Mouse (Mus musculus) left cerebral cortex, adult 18-20 months (tissue): Measurements from ENCODE around the gene Bcat2. TPM values are rescaled to one million over a fixed set of nuclear protein-coding genes. Genes with fewer than 3 reads are reported as not detected.
A peak's percentile ranks its signal among the peaks of the same experiment; 100 is the strongest.

ENCODE experiments used
- DNase-seq, 2 experiments: peaks; one replicate each; pipeline ENCODE4 v3.0.0; 2021 to 2022; ENCODE audit warnings: low spot score in 2 of 2, mixed read lengths in 1 of 2
- total RNA-seq, 2 experiments: library from RNA; stranded (reverse); gene quantifications; 2 replicates each; pipeline ENCODE4 v1.2.3; 2021

Bcat2 gene
- total RNA-seq, 2 experiments from 2014 or later: 25.3 to 26.9 TPM

DNA sequence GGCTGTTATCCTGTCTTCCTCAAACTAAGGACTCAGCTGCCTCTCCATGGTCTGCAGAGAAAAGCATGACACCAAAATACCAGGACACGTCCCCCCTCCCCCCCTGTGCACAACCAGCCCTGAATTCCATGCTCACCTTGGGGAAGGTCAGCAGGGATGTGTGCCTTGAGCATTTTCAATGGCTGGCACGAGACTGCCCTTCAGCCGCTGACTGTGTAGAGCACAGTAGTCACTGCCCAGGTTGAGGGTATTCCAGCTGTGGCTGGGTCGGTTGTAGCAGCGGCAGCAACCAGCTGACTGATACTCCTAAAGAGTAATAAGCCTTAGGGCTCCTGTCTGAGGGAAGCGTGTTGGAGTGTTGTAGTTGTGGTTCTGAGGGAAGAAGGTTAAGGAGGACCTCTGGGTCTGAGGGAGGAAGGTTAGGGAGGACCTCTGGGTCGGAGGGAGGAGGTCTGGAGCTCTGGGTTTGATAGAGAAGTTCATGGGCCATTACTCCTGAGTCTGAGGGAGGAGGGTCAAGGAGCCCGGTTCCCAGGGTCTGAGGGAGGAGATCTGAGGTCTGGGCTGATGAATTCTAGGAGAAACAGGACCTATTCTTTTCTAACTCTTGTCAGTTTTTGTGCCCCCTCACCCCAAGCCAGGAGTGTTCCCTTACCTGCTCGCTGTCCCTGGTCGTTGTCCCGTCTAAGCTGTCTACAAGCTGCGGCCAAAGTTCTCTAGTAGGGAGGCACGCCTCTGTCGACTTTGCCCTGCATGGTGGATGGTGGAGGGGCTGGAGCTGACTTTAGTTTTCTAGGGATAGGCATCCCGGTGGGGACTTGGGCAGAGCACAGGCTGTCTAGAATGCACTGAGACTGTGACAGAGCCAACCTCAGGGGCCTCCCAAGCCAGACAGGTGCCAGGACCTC, 4.8 kb downstream of the Bcat2 start:
- DNase-seq: no peak

DNA sequence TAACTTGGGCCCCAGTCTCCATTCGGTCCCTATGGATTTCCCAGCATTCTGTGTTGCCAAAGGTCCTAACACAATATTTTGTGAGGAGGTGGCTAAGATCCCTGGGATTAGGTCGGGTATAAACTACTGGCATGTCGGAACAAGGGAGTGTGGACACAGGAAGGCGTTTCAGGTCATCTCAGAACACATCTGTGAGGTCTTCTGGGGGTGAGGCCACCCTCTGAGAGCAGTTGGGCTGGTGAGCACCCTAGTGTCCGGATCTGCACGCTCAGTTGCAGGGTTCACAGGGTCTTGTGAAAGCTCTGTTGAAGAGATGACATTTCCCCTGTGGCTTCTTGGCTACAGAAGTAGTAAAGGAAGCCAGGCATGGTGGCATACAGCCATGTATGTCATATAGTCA, 16.0 kb downstream of the Bcat2 start:
- DNase-seq: no peak

DNA sequence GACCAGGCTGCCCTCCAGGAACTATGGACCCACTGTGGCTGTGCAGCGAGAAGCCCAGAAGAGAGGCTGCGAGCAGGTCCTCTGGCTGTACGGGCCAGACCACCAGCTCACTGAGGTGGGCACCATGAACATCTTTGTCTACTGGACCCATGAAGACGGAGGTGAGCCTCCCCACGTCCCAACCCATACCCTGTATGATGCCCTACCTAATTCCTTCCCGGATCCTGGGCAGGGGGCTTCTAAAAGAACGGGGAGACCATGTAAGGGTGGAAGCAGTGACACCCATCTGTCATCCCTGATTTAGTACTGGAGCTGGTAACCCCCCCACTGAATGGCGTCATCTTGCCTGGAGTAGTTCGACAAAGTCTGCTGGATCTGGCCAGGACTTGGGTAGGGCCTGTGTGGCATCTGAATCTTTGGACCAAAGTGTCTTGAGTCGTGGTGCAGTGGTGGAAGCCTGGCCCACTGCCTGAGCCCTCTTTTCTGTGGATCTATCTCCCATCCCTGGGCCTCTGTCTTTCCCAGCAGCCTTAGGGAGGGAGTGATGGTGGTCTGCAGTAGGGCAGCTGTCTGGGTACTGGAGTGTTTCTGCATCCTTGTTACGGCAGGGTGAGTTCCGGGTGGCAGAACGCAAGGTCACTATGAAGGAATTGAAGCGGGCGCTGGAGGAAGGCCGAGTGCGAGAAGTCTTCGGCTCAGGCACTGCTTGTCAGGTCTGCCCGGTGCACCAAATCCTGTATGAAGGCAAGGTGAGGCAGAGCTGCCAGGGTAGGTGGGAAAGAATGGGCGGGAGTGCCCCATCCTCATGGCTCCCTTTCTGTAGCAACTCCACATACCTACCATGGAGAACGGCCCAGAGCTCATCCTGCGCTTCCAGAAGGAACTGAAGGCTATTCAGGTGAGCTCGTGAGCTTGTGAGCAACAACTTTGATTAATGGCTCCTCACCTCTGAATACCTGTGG, 18.0 kb downstream of the Bcat2 start:
- DNase-seq: no peak

DNA sequence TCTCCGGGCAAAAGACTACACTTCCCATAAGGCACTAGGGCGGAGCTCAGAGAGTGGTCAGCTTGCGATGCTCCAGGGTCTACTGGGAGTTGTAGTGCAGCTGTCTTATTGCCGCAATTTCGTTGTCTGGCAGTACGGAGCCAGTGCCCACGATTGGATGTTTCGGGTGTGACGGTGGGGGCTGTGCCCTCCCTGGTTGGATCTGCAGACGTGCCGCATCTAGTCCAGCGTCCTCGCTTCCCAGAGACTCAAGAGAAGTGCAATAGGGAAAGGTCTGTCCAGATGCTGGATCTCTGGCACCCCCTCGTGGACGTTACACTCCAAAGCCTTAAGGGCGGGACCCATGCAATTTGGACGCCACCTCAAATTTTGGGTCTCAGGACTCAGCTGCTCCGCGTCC, 19.2 kb downstream of the Bcat2 start:
- DNase-seq: peak; percentile 92 to 97

DNA sequence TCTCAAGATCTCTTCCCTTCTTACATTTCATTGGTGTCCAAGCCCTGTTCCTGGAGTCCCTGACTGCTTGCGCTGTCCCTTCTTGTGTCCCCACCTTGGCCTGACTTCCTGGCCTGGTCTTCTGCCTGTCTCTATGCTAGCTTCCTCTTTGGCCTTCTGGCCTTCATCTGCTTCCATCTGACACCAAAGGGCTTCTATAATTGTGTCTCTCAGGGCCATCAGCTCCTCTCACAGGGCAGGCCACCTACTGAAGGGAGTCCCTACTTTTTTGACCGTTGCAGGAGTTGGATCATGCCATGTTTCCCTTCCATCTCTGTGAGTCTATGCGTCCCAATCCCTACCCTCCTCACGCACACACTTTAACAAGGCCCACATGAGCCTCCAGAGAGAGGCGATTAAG, 19.9 kb downstream of the Bcat2 start:
- DNase-seq: no peak

DNA sequence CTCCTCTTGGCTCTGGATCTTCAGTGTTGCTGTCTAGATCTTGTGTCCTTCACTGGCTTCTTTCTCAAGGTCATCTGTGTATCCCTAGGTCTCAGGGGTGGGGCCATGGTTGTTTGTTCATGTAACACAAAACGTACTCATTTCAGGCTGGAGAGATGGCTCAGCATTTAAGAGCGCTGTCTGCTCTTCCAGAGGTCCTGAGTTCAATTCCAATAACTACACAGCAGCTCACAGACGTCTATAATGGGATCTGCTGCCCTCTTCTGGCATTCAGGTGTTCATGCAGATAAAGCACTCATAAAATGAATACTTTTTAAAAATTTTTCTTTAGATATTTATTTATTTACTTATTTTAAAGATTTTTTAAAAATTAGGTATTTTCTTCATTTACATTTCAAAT, 20.9 kb downstream of the Bcat2 start:
- DNase-seq: no peak

DNA sequence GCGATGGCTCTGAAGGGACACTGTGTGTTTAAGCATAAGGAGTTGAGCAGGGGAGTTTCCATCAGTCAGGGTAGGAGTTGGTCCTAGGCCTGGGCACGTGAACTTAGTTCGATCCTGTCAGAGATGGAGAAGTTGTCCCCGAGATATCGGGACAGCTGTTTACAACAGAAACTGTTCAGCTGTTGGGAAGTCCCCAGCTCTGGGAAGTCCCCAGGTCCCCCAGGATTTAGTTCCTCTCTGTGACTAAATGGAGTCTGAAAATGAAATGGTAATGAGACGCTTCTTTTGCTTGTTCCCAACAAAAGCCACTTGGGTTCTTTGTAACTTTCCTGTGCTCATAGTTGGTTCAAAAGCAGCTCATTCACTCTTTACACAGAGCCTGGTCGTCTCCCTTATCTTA, 21.9 kb downstream of the Bcat2 start:
- DNase-seq: no peak

DNA sequence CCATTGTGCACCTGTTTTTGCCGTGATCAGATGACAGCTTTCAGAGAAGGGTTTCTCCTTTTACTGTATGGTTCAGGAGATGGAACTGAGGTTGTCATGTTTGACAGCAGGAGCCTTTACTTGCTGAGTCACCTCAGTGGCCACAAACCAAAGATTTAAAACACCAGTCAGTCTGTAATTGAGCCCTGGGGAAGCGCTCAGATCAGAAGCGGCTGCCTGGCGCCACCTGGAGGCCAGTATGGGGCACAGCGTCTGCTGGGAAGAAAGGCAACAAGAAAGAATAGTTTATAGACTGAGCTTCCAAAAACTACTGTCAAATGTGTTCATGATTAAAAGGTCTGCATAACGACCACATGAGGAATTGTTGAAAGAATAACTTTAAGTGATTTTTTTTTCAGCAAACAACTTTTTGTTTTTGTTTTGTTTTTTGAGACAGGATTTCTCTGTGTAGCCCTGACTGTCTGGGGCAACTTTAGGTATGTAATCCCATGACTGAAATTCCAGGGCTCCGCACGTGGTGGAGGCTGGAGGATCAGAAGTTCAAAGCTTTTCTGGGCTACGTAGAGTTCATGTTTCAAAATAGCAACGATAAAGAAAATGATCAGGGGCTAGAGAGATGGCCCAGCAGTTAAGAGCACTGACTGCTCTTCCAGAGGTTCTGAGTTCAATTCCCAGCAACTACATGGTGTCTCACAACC, 23.3 kb downstream of the Bcat2 start:
- DNase-seq: peak; percentile 76 to 78

DNA sequence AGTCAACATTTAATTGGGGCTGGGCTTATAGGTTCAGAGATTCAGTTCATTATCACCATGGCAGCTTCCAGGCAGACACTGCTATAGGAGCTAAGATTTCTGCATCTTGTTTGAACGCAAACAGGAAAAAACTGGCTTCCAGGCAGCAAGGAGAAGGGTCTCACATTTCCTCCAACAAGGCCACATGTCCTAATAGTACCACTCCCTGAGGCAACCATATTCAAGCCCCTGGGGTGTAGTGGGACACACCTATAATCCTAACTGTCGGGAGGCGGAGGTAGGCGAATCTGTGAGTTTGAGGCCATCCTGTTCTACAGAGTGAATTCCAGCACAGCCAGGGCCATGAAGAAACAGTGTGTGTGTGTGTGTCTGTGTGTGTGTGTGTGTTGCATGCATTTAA, 25.2 kb downstream of the Bcat2 start:
- no peak for DNase-seq

DNA sequence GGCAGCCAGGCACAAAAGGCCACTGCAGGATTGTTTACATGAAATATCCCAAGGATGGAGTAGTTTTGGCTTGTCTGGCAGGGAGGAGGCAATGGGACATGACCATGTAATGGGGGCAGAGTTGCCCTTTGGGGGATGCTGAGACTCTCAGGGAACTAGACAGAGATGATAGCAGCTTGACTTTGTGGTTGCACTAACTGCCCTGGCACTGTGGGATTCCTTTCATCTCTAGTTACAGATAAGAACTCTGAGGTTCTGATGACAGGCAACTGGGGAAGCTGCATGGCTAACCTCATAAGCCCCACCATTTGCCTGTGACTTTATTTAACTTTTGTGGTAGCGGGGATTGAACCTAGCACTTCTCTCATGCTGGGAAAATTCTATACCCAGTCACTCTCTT, 26.2 kb downstream of the Bcat2 start:
- no peak for DNase-seq

DNA sequence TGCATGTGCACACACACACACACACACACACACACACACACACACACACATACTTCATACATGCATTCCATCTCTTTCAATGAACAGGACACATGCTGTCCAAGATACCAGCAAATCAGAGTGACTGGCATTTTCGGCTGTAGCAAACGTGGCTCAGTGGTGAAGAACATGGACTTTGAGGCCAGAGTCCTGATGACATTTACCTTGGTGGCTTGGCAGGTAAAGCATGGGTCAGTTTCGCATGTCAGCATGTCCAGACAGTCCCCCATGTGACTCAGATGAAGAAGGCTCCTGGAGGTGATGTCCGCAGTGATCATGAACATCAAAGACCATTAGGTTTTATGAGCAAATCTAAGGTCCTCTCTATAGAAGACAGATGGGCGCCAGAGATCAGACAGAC, 27.1 kb downstream of the Bcat2 start:
- DNase-seq: no peak

DNA sequence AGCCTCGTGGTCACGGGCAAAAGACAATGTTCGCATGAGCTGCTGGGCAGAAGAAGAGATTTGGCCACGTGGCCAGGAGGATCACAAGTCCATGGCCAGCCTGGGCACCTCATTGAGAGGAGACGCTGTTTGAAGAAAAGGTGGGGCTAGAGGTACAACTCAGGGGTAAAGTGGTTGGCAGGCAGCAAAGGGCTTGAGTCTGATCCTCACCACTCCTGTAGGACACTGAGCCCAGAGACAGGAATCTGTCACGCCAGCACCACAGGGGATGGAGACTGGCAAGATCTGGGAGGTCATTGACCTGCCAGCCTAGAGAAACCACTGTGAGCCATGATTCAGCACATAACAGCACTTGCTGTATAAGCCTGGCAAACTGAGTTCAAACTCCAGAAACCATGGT, 27.6 kb downstream of the Bcat2 start:
- no peak for DNase-seq

DNA sequence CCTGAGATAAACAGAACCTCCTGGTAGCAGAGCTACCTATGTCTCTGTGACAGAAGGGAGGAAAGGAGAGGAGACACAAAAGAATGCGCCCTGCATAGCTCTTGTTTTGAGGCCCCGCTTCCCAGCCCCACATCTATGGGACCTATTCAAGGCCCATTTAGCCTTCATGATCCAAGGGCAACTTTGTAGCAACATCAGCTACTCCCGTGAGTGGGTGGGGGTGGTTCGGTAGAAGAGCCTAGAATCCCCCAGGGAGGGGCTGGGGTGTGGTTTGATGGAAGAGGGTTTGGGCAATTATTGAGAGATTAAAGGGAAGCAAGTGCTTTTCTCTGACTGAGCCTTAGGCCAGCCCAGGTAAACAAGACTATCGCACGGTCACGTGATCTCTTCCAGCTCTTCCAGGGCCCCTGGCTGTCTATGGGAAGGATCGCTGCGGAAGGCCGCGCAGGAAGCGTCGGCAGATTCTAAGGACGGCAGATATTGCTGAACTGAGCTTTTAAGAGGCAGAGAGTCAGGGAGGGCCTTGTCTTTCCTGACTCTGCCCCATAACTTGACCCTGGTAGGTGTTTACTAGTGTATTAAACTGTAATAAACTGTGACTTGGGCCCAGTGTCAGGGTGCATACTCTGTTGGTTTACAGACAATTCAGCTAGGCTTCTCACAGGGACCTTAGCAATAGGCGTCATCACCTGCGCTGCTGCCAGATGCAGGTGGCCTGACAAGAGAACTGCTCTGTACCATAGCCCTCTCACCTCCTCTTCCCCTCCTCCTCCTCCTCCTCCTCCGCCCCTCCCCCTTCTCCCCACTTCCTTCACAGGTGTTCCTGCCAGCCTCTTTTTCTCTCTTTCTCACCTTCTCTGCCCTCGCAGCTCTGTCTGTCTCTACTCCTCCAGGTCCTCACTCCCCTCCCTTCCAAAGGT, 29.3 kb downstream of the Bcat2 start:
- DNase-seq: no peak

DNA sequence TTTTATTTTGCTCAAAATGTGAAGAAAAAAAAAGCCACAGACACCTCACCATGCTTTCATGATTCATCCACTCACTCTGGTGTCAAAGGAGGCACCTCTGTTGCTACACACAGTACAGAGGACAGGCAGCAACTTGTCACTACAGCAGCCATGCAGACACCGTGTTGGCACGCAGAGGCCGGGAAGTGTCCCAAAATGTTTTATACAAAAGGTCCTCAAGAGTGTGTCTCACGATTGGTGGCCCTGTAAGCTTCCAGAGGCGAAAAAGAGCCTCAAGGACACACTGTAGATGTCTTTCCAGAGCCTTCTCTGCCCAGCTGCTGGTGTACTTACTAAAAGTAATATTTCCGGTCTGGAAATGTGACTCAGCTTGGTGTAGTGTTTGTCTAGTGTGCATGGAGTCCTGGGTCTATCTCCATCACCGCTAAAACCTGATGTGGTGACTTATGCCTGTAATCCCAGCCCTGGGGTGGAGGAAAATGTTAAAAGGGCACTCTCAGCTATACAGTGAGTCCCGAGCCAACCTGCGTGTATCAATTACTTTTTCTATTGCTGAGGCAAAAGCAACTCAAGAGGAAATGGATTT, 35.8 kb downstream of the Bcat2 start:
- no peak for DNase-seq

DNA sequence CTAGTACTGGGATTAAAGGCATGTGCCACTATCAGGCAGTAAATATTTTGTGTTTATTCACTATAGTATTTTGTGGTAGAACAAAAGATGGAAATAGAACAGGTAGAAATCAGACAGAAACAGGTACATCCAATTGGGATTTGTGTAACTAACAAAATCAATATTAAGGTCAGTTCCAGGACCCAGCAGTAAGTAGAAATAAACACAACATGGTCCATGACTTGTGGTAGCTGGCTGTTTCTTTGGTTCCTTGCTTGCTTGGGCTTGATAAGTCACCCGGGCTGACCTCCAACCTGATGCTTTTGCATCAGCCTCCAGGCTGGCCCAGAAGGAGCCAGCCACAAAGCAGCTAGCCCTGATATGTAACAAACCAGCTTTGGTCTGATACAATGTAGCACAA, 39.6 kb downstream of the Bcat2 start:
- DNase-seq: no peak

DNA sequence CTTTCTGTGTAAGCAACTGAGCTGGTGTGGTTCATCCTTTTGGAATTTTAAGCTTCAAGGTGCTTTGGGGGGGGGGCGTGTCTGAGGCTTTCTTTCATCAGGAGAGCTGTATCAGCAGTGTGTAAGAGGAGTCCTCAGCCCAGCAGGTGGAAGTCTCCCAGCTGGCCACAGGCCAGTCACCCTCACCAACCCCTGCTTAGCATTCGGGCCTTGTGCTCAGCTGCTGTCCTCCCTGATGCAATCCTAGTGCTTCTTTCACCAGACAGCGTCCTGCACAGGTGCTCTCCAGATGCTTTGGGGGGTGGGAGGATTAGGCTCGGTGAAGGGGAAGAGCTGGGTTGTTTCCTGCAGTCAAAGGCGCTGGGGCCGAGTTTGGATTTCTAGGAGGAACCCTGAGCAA, 46.3 kb downstream of the Bcat2 start:
- no peak for DNase-seq

DNA sequence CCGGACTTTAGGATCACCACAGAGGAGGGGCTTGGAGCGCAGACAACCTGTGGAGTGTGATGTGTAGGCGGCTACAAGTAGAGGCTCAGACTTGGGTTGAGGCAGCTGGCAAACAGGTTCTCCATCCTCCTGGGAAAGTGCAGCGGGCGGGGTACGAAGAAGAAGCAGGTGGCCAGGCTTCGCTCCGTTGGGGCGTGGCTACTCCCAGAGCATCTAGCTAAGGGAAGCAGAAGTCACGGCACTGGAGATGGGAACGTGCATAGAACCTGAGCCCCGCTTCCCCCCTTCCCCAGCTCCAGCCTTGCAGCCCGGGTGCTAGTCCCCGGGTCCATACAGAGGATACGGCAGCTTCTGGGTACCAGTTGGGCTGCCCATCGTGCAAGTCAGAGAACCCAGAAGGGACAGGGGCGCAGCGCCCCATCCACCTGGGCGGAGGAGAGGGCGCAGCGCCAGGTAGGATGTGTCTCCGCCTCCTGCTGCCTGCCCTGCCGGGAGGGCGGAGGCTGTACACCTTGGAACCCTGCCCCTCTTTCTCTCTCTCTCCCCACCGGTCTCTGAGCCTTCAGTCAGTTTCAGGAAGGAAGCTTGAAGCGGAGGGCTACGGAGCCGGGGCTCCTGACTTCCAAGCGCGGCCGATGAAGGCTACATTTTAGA, 47.2 kb downstream of the Bcat2 start, which contains the start of gene Fut1:
TSS of gene Fut1 (plus strand) at position 248 of the 654 bp plus-strand sequence.
- peak in 1 of 2 experiments; percentile 17 for DNase-seq

DNA sequence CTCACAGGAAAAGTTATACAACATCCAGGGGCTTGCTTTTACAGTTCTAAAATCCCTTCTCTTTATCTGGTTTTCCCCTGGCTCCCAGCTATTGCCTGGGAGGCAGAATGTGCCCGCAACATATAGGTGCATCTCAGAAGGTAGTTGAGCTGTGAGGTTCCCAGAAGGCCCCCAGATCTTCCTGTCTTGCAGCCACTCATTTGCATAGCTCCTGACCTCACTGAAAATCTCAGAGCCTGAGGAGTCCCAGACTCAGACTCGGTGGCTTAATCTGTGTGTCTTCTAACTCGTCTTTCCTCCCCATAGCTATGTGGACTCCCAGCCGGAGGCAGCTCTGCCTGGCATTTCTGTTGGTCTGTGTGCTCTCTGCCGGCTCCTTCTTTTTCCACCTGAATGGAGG, 48.4 kb downstream of the Bcat2 start:
- DNase-seq: no peak

DNA sequence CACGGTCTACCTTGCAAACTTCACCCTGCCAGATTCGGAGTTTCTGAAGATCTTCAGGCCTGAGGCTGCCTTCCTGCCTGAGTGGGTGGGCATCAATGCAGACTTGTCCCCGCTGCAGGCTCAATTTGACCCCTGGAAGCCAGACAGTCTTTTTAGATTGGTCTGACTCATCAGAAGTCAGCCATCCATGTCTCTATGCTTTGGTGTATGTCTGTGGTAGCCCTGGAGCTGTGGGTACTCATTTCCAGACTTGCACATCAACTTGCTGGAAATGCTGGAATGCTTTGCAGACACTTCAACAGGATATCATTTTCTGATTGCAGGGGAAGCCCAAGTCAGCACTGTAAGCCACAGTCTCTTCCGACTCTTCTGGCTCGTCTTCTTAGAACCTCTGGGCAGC, 49.6 kb downstream of the Bcat2 start:
- no peak for DNase-seq
